In the genomic region with DNA sequence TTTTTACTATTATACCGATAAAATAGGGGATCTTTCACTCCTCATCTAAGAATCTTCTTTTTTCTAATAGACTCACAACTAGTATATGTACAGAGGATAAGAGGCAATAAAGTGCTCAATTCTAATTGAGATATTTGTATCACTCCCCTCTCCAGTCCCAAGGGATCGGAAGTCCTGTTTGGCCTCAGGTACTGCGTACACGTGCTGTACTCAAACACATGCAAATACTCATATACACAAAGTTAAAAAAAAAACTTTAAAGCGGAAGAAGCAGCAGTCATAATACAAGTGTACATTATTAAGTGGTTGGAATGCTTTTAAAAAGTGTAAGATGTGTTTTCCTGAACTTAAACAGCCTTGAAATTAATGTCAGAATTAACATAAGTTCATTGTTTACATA, we compare ENCODE assay signal across 8 mouse cellular contexts. TPM values are rescaled to one million over a fixed set of nuclear protein-coding genes. Genes with fewer than 3 reads are reported as not detected.
DNase-seq lines count a peak whose midpoint lies in the region; ATAC-seq and TF ChIP-seq lines count a peak whose summit lies in the region.

No protein-coding gene starts in this region.

- H3K9me3 ChIP-seq in limb, embryonic 12.5 days: no peaks in the 10 kb centered on the region
- no peaks in the 10 kb centered on the region for H3K9me3 ChIP-seq in stomach, embryonic 15.5 days

- no peak overlapping the region for H3K9ac ChIP-seq in limb, embryonic 12.5 days (replicated peaks)
- no peak overlapping the region for H3K9ac ChIP-seq in stomach, embryonic 15.5 days

- peak; percentile 4 to 6 for DNase-seq in cerebellum, postnatal 10 days
- no peak for DNase-seq in cerebellum, adult 18-20 months
- DNase-seq in spleen, adult 2 months (ENCODE audit: low read depth in 1 of 2, low spot score in 2 of 2): no peak
- no peak for DNase-seq in spleen, postnatal 14 days (ENCODE audit: low spot score in 2 of 2)
- DNase-seq in gastrocnemius, adult 8-10 months (ENCODE audit: low spot score in 2 of 2): no peak
- no peak for DNase-seq in right cerebral cortex, adult 18-20 months

- TF ChIP-seq CTCF in spleen, adult 2 months (IDR thresholded peaks at IDR 0.05; ENCODE audit: extremely low read depth, insufficient read depth, insufficient read length, insufficient replicate concordance): no peak

- H3K27ac ChIP-seq in spleen, adult 2 months (ENCODE audit: insufficient read depth, low read length): peak overlapping the region; percentile 59; the same call in 1 of the 2 replicates
- H3K27ac ChIP-seq in limb, embryonic 12.5 days: no peak overlapping the region
- no peak overlapping the region for H3K27ac ChIP-seq in stomach, embryonic 15.5 days

- H3K36me3 ChIP-seq in spleen, adult 2 months (ENCODE audit: control insufficient read depth, insufficient read depth, low read length): no peaks in the 10 kb centered on the region
- no peaks in the 10 kb centered on the region for H3K36me3 ChIP-seq in limb, embryonic 12.5 days
- no peaks in the 10 kb centered on the region for H3K36me3 ChIP-seq in stomach, embryonic 15.5 days

- H3K4me2 ChIP-seq in limb, embryonic 12.5 days: peak overlapping the region; percentile 49
- H3K4me2 ChIP-seq in stomach, embryonic 15.5 days: peak overlapping the region; percentile 45

- no peak overlapping the region for H3K4me3 ChIP-seq in spleen, adult 2 months (ENCODE audit: extremely low read depth, insufficient read depth, insufficient read length)
- H3K4me3 ChIP-seq in limb, embryonic 12.5 days (replicated peaks): peak overlapping the region; percentile 47
- peak overlapping the region; percentile 52 for H3K4me3 ChIP-seq in stomach, embryonic 15.5 days (replicated peaks)

- H3K27me3 ChIP-seq in spleen, adult 2 months (ENCODE audit: control insufficient read depth, insufficient read depth, low read length): no peaks in the 10 kb centered on the region
- no peaks in the 10 kb centered on the region for H3K27me3 ChIP-seq in limb, embryonic 12.5 days
- no peaks in the 10 kb centered on the region for H3K27me3 ChIP-seq in stomach, embryonic 15.5 days (replicated peaks)

- ATAC-seq in limb, embryonic 12.5 days (ENCODE audit: insufficient number of reproducible peaks, insufficient read depth, low FRiP score, low TSS enrichment, low read depth): no peak
- no peak for ATAC-seq in stomach, embryonic 15.5 days (ENCODE audit: insufficient read depth, low FRiP score, low read depth)

- 68% methylated on average over 5 of the region's 5 CpGs for WGBS in spleen, adult 2 months
- WGBS in limb, embryonic 12.5 days: 76% methylated on average over 5 of the region's 5 CpGs
- WGBS in stomach, embryonic 15.5 days: 68% methylated on average over 5 of the region's 5 CpGs

- TF ChIP-seq POLR2A in spleen, adult 2 months (IDR thresholded peaks at IDR 0.05; ENCODE audit: low read depth, low read length): no peak

- H3K4me1 ChIP-seq in spleen, adult 2 months (ENCODE audit: control insufficient read depth, insufficient read depth, insufficient read length): no peaks in the 10 kb centered on the region
- H3K4me1 ChIP-seq in limb, embryonic 12.5 days (replicated peaks): no peaks in the 10 kb centered on the region
- no peaks in the 10 kb centered on the region for H3K4me1 ChIP-seq in stomach, embryonic 15.5 days

RNA-seq across cellular contexts. Expression of a gene that starts 0.5 kb away (rescaled TPM):
- 2.6 and 2.8 TPM in 2 replicates for polyA plus RNA-seq in spleen, adult 2 months (2012; rRNA removed)
- polyA plus RNA-seq in limb, embryonic 12.5 days (2016; fragmentation: Nextera tagmentation; extraction: Ambion mirVana): 47.2 and 47.6 TPM in 2 replicates
- polyA plus RNA-seq in stomach, embryonic 15.5 days (2015; fragmentation: Nextera tagmentation; extraction: Ambion mirVana): 46.8 and 57.8 TPM in 2 replicates
- total RNA-seq in gastrocnemius, adult 8-10 months (2022): 100 to 1,000 TPM; 213 to 242 (median 228) TPM

RNA-seq across cellular contexts. Expression of a gene that starts 0.7 kb away (rescaled TPM):
- polyA plus RNA-seq in spleen, adult 2 months (2012; rRNA removed): 0.21 and 0.22 TPM in 2 replicates
- 0.98 and 2.1 TPM in 2 replicates for polyA plus RNA-seq in limb, embryonic 12.5 days (2016; fragmentation: Nextera tagmentation; extraction: Ambion mirVana)
- polyA plus RNA-seq in stomach, embryonic 15.5 days (2015; fragmentation: Nextera tagmentation; extraction: Ambion mirVana): 1.5 TPM in 2 replicates
- total RNA-seq in gastrocnemius, adult 8-10 months (2022): under 1 TPM; 0.53 to 0.96 (median 0.72) TPM

RNA-seq across cellular contexts. Expression of a gene that starts 34.7 kb away (rescaled TPM):
- 1.8 and 2.2 TPM in 2 replicates for polyA plus RNA-seq in spleen, adult 2 months (2012; rRNA removed)
- 21.5 and 26.1 TPM in 2 replicates for polyA plus RNA-seq in limb, embryonic 12.5 days (2016; fragmentation: Nextera tagmentation; extraction: Ambion mirVana)
- polyA plus RNA-seq in stomach, embryonic 15.5 days (2015; fragmentation: Nextera tagmentation; extraction: Ambion mirVana): 20.6 and 23.9 TPM in 2 replicates
- total RNA-seq in gastrocnemius, adult 8-10 months (2022): 1 to 10 TPM; 8.4 to 9.5 (median 8.7) TPM

RNA-seq across cellular contexts. Expression of a gene that starts 34.7 kb away (rescaled TPM):
- 3.6 and 3.9 TPM in 2 replicates for polyA plus RNA-seq in spleen, adult 2 months (2012; rRNA removed)
- 10.1 and 12.6 TPM in 2 replicates for polyA plus RNA-seq in limb, embryonic 12.5 days (2016; fragmentation: Nextera tagmentation; extraction: Ambion mirVana)
- 9.0 and 10.6 TPM in 2 replicates for polyA plus RNA-seq in stomach, embryonic 15.5 days (2015; fragmentation: Nextera tagmentation; extraction: Ambion mirVana)
- total RNA-seq in gastrocnemius, adult 8-10 months (2022): 1 to 10 TPM in 3 of 4 experiments, under 1 TPM in 1; 0.65 to 2.9 (median 1.8) TPM

RNA-seq across cellular contexts. Expression of a gene that starts 34.7 kb away (rescaled TPM):
- 3.1 and 4.4 TPM in 2 replicates for polyA plus RNA-seq in spleen, adult 2 months (2012; rRNA removed)
- 73.6 and 77.8 TPM in 2 replicates for polyA plus RNA-seq in limb, embryonic 12.5 days (2016; fragmentation: Nextera tagmentation; extraction: Ambion mirVana)
- 69.8 and 74.4 TPM in 2 replicates for polyA plus RNA-seq in stomach, embryonic 15.5 days (2015; fragmentation: Nextera tagmentation; extraction: Ambion mirVana)
- 10 to 100 TPM; 22.5 to 25.8 (median 24.2) TPM for total RNA-seq in gastrocnemius, adult 8-10 months (2022)

Comparison
In these comparisons a context has a peak if more than half of its experiments do, and no peak if none do; other contexts are left out.
1. DNase-seq: peak in cerebellum, postnatal 10 days (2 of 2); none in cerebellum, adult 18-20 months (0 of 2), spleen, adult 2 months (0 of 2), spleen, postnatal 14 days (0 of 2), gastrocnemius, adult 8-10 months (0 of 2) and right cerebral cortex, adult 18-20 months (single experiment).
2. RNA of a gene that starts 0.5 kb away (polyA plus RNA-seq): 47.2 to 47.6 TPM in limb, embryonic 12.5 days and 46.8 to 57.8 TPM in stomach, embryonic 15.5 days; 2.6 to 2.8 TPM in spleen, adult 2 months; every median in the first group is over 10 times any median in the second.